Mouse (Mus musculus): ENCODE data around the gene Lrig1. TPM values are rescaled to one million over a fixed set of nuclear protein-coding genes. Genes with fewer than 3 reads are reported as not detected.

Lrig1 gene
- polyA plus RNA-seq, 1 experiment = 11.2 TPM

- no peaks in the 10 kb centered on the region for H3K27me3 ChIP-seq (ENCODE audit: control insufficient read depth, insufficient read depth, insufficient read length)
- no peaks in the 10 kb centered on the region for H3K79me2 ChIP-seq (ENCODE audit: control insufficient read depth, insufficient read depth)
- TF ChIP-seq FOSL1 (IDR thresholded peaks at IDR 0.05; ENCODE audit: insufficient read depth, low read length, poor library complexity, severe bottlenecking) = no peak
- TF ChIP-seq MAX (IDR thresholded peaks at IDR 0.05) = no peak
- TF ChIP-seq MYOD1 (IDR thresholded peaks at IDR 0.05; ENCODE audit: control insufficient read depth, insufficient read length, low read depth) = no peak
- no peak for TF ChIP-seq CTCF (IDR thresholded peaks at IDR 0.05; ENCODE audit: control insufficient read depth, insufficient read depth, insufficient read length)
- no peak for TF ChIP-seq CEBPB (IDR thresholded peaks at IDR 0.05; ENCODE audit: low read depth)
- no peak overlapping the region for H3K4me3 ChIP-seq (ENCODE audit: insufficient read depth, poor library complexity, severe bottlenecking)
- no peak overlapping the region for H3ac ChIP-seq (ENCODE audit: control insufficient read depth, insufficient read length, low read depth)
- peaks cover 15% of the 10 kb centered on the region for H3K36me3 ChIP-seq (ENCODE audit: control insufficient read depth, insufficient read depth)
- no peaks in the 10 kb centered on the region for H3K79me3 ChIP-seq (ENCODE audit: low read depth)
These were observed 71.2 kb downstream of the Lrig1 start for GRCm38 (mm10) chr6:94628787-94629186.

DNA sequence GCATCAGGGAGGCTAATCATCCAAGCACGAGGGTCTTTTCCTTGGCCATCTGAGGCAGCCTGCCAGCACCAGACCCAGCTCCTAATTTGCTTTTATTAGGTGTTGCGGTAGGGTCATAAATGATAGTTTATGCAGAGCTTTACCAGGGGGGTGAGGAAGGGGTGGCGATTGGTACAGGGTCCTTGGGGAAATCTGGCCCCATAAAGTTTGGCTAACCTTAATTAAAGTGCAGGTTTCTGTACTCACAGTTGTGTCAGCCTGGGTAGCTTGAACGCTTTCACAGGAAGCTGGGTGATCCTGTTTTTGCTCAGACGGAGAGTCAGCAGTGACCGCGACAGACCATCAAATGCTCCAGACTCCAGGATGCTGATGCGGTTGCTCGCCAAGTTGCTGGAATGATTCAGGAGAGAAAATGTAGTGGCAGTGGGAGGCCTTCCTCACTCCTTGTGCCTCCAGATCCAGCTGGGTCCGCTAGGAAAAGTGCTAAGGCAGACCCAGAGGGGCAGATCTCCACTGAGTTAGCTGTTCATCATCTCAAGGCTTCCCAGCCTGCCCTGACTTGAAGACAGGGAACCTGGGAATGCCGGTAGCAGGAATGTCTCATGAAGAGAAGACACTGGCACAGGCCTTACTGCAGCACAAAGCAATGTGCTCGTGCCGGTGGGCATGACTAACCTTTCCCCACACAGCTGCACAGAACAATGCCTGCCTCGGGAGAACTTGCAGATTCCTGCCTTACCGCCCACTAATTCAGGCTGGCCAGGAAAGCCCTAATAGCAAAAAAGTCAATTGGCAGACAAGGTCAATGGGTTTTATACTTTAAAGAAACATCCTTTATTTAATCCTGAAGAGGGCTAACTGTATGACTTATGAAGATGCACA is 72.0 kb downstream of the Lrig1 start:
- TF ChIP-seq USF1 (IDR thresholded peaks at IDR 0.05; ENCODE audit: low read depth) (no peak), CEBPB (IDR thresholded peaks at IDR 0.05; ENCODE audit: low read depth) (no peak), CTCF (IDR thresholded peaks at IDR 0.05; ENCODE audit: control insufficient read depth, insufficient read depth, insufficient read length) (no peak)
- Histone ChIP-seq H3K79me3 (ENCODE audit: low read depth) (no peaks in the 10 kb centered on the region), H3K36me3 (ENCODE audit: control insufficient read depth, insufficient read depth) (peaks cover 15% of the 10 kb centered on the region), H3K27me3 (ENCODE audit: control insufficient read depth, insufficient read depth, insufficient read length) (no peaks in the 10 kb centered on the region), H3K4me3 (ENCODE audit: insufficient read depth, poor library complexity, severe bottlenecking) (no peak overlapping the region), H3ac (ENCODE audit: control insufficient read depth, insufficient read length, low read depth) (no peak overlapping the region), H3K79me2 (ENCODE audit: control insufficient read depth, insufficient read depth) (no peaks in the 10 kb centered on the region)

GRCm38 (mm10) chr6:94626807-94627206 is 73.2 kb downstream of the Lrig1 start:
- Histone ChIP-seq H3K27me3 (ENCODE audit: control insufficient read depth, insufficient read depth, insufficient read length) (no peaks in the 10 kb centered on the region), H3K79me3 (ENCODE audit: low read depth) (no peaks in the 10 kb centered on the region), H3ac (ENCODE audit: control insufficient read depth, insufficient read length, low read depth) (no peak overlapping the region), H3K4me3 (ENCODE audit: insufficient read depth, poor library complexity, severe bottlenecking) (no peak overlapping the region), H3K79me2 (ENCODE audit: control insufficient read depth, insufficient read depth) (no peaks in the 10 kb centered on the region), H3K36me3 (ENCODE audit: control insufficient read depth, insufficient read depth) (peaks cover 23% of the 10 kb centered on the region)
- TF ChIP-seq FOSL1 (IDR thresholded peaks at IDR 0.05; ENCODE audit: insufficient read depth, low read length, poor library complexity, severe bottlenecking) = no peak
- no peak for TF ChIP-seq MYOD1 (IDR thresholded peaks at IDR 0.05; ENCODE audit: control insufficient read depth, insufficient read length, low read depth)
- TF ChIP-seq USF1 (IDR thresholded peaks at IDR 0.05; ENCODE audit: low read depth) = no peak
- no peak for TF ChIP-seq CTCF (IDR thresholded peaks at IDR 0.05; ENCODE audit: control insufficient read depth, insufficient read depth, insufficient read length)
- no peak for TF ChIP-seq CEBPB (IDR thresholded peaks at IDR 0.05; ENCODE audit: low read depth)
- TF ChIP-seq MAX (IDR thresholded peaks at IDR 0.05) = no peak
- TF ChIP-seq MYOG (IDR thresholded peaks at IDR 0.05; ENCODE audit: control insufficient read depth, extremely low read depth, insufficient read length) = no peak

DNA sequence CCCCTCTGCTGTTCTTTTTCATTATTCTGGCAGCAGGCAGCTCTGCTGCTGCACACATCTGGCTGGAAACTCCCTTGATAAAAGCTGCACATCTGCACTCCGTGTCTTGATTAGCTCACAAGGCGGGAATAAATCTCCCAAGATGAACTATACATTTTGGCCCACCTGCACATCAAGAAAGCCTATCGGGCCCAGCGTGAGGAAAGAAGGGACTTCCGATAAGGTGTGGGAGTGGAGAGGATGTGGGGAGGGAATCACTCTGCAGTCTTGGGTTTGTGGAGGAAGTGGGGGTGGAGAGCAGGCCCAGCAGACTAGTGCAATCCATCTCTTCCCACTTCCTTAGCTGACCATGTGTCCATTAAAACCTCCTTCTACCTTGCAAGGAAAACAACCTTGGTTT is 74.1 kb downstream of the Lrig1 start:
- TF ChIP-seq CTCF (IDR thresholded peaks at IDR 0.05; ENCODE audit: control insufficient read depth, insufficient read depth, insufficient read length) (no peak), CEBPB (IDR thresholded peaks at IDR 0.05; ENCODE audit: low read depth) (no peak), FOSL1 (IDR thresholded peaks at IDR 0.05; ENCODE audit: insufficient read depth, low read length, poor library complexity, severe bottlenecking) (no peak), MAX (IDR thresholded peaks at IDR 0.05) (no peak), MYOG (IDR thresholded peaks at IDR 0.05; ENCODE audit: control insufficient read depth, extremely low read depth, insufficient read length) (no peak), MYOD1 (IDR thresholded peaks at IDR 0.05; ENCODE audit: control insufficient read depth, insufficient read length, low read depth) (no peak), USF1 (IDR thresholded peaks at IDR 0.05; ENCODE audit: low read depth) (no peak)
- Histone ChIP-seq H3K27me3 (ENCODE audit: control insufficient read depth, insufficient read depth, insufficient read length) (no peaks in the 10 kb centered on the region), H3K79me3 (ENCODE audit: low read depth) (no peaks in the 10 kb centered on the region), H3K79me2 (ENCODE audit: control insufficient read depth, insufficient read depth) (no peaks in the 10 kb centered on the region), H3K36me3 (ENCODE audit: control insufficient read depth, insufficient read depth) (peaks cover 24% of the 10 kb centered on the region), H3ac (ENCODE audit: control insufficient read depth, insufficient read length, low read depth) (no peak overlapping the region), H3K4me3 (ENCODE audit: insufficient read depth, poor library complexity, severe bottlenecking) (no peak overlapping the region)

DNA sequence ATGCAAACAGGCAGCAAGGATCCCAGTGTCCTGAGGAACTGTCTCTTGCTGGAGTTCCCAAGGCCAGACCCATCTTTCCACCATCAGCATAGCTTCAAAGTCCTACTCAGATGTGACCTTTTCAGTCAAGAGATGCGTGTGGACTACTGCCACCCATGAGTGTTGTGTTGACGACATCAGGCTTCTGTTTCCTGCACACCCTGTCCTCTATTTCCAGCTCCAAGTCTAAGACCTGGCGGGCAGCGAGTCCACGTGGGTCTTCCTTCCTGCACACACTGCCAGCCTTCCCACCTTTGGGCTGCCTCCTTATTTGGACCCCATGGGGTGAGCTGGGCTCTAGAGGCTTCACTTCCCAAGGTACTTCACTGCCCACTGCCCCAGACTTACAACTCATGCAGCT is 75.4 kb downstream of the Lrig1 start:
- TF ChIP-seq USF1 (IDR thresholded peaks at IDR 0.05; ENCODE audit: low read depth) (no peak), CEBPB (IDR thresholded peaks at IDR 0.05; ENCODE audit: low read depth) (no peak), MAX (IDR thresholded peaks at IDR 0.05) (no peak), MYOD1 (IDR thresholded peaks at IDR 0.05; ENCODE audit: control insufficient read depth, insufficient read length, low read depth) (no peak), FOSL1 (IDR thresholded peaks at IDR 0.05; ENCODE audit: insufficient read depth, low read length, poor library complexity, severe bottlenecking) (no peak), CTCF (IDR thresholded peaks at IDR 0.05; ENCODE audit: control insufficient read depth, insufficient read depth, insufficient read length) (no peak), MYOG (IDR thresholded peaks at IDR 0.05; ENCODE audit: control insufficient read depth, extremely low read depth, insufficient read length) (no peak)
- H3K79me3 ChIP-seq (ENCODE audit: low read depth) = no peaks in the 10 kb centered on the region
- H3K36me3 ChIP-seq (ENCODE audit: control insufficient read depth, insufficient read depth) = peaks cover 18% of the 10 kb centered on the region
- H3K79me2 ChIP-seq (ENCODE audit: control insufficient read depth, insufficient read depth) = no peaks in the 10 kb centered on the region
- H3K27me3 ChIP-seq (ENCODE audit: control insufficient read depth, insufficient read depth, insufficient read length) = no peaks in the 10 kb centered on the region
- no peak overlapping the region for H3ac ChIP-seq (ENCODE audit: control insufficient read depth, insufficient read length, low read depth)
- no peak overlapping the region for H3K4me3 ChIP-seq (ENCODE audit: insufficient read depth, poor library complexity, severe bottlenecking)

DNA sequence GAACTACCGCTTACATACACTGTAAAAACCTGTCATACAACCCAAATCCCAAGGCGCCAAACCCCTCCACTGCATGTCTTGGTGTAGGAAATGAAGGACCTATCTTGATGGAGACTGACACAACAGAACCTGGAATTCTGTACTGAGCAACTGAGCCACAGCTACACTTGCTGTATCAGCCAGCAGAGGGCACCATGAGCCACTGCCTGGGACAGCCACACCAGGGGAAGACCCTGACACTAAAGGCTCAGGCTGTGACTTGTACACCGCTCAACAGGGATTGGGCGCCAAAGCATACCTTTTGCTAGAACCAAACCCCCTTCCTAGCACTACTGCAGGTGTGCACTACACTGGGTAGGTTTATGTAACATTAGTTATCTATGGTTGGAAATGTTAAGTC is 77.0 kb downstream of the Lrig1 start:
- no peaks in the 10 kb centered on the region for H3K79me2 ChIP-seq (ENCODE audit: control insufficient read depth, insufficient read depth)
- peaks cover 18% of the 10 kb centered on the region for H3K36me3 ChIP-seq (ENCODE audit: control insufficient read depth, insufficient read depth)
- H3K27me3 ChIP-seq (ENCODE audit: control insufficient read depth, insufficient read depth, insufficient read length) = no peaks in the 10 kb centered on the region
- no peak overlapping the region for H3K4me3 ChIP-seq (ENCODE audit: insufficient read depth, poor library complexity, severe bottlenecking)
- H3K79me3 ChIP-seq (ENCODE audit: low read depth) = no peaks in the 10 kb centered on the region
- no peak overlapping the region for H3ac ChIP-seq (ENCODE audit: control insufficient read depth, insufficient read length, low read depth)
- TF ChIP-seq CTCF (IDR thresholded peaks at IDR 0.05; ENCODE audit: control insufficient read depth, insufficient read depth, insufficient read length) = peak; percentile 84
- no peak for TF ChIP-seq CEBPB (IDR thresholded peaks at IDR 0.05; ENCODE audit: low read depth)
